Mouse (Mus musculus): ENCODE results near the gene Fbln2.

DNA sequence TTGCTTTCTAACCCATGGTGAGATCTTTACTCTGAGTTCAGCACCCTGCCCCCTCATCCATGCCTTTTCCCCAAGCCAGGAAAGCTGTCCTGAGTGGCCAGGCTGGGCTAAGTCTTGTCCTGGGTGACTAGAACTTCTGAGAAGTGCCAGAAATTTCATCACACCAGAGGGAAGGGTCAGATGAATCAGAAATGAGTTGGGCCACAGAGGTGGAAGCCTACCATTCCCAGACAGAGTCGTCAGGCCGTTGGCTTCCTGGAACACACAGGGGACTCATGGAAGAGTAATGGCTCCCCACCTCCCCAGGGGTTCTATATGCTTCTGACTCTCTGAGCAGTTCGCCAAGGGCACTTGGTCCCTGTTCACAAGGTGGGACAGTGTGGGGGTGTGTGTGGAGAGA, 4.8 kb upstream of the Fbln2 start:
- TF ChIP-seq TAL1 (IDR thresholded peaks at IDR 0.05; ENCODE audit: low read length), result no peak
- TF ChIP-seq GATA1 (IDR thresholded peaks at IDR 0.05; ENCODE audit: low read length), result no peak

All from erythroblast, embryonic 14.5 days (primary cell).